Comparison of ENCODE assay signal across 9 mouse cellular contexts in genomic region chr4:82507541-82508280, GRCm38 (mm10).
A peak's percentile ranks its signal among the peaks of the same experiment; 100 is the strongest.
DNase-seq lines count a peak whose midpoint lies in the region; ATAC-seq and TF ChIP-seq lines count a peak whose summit lies in the region.
"Had no signal": no experiment of that assay in that cellular context is flagged by ENCODE, and none has a peak within 500 bp of the region (broad histone marks: within the 10 kb centered on the region; RNA-seq: fewer than 3 reads in every experiment).

No protein-coding gene starts in this region.

- no peaks in the 10 kb centered on the region for H3K4me1 ChIP-seq in cortical plate, adult 2 months (ENCODE audit: control insufficient read depth, insufficient read depth, low read length)
- H3K4me1 ChIP-seq in heart, embryonic 15.5 days (replicated peaks), result peaks cover 18% of the 10 kb centered on the region
- H3K4me1 ChIP-seq in limb, embryonic 11.5 days (ENCODE audit: control insufficient read depth, insufficient read depth, low read length), result peaks cover 42% of the 10 kb centered on the region
- peaks cover 31% of the 10 kb centered on the region for H3K4me1 ChIP-seq in neural tube, embryonic 12.5 days

- TF ChIP-seq CTCF in left cerebral cortex, adult 2 months (IDR thresholded peaks at IDR 0.05), result no peak
- no peak for TF ChIP-seq CTCF in cortical plate, adult 2 months (IDR thresholded peaks at IDR 0.05; ENCODE audit: extremely low read depth, insufficient read depth, low read length)

- intact Hi-C loops in left cerebral cortex, adult 2 months (cut with DNase I), result loop anchor here (5.0 to 10.0 kb wide), 2 partner anchors 205 to 763 kb away; no protein-coding TSS in a partner anchor

- WGBS in heart, embryonic 15.5 days, result 5% methylated on average over 15 of the region's 15 CpGs
- 6% methylated on average over 15 of the region's 15 CpGs for WGBS in limb, embryonic 11.5 days
- WGBS in neural tube, embryonic 12.5 days, result 2% methylated on average over 15 of the region's 15 CpGs

- no peak for ATAC-seq in heart, embryonic 15.5 days (replicated peaks; ENCODE audit: insufficient number of reproducible peaks, insufficient read depth, low FRiP score, low read depth)
- no peak for ATAC-seq in limb, embryonic 11.5 days (ENCODE audit: insufficient number of reproducible peaks, low FRiP score, low TSS enrichment, low read depth)
- ATAC-seq in neural tube, embryonic 12.5 days (ENCODE audit: low FRiP score, low read depth), result no peak
- no peak for ATAC-seq in activated CD4-positive, CD25-positive, alpha-beta regulatory T cell, adult 4 months

- peak overlapping the region; percentile 90 for H3K4me2 ChIP-seq in heart, embryonic 15.5 days
- peak overlapping the region; percentile 92 for H3K4me2 ChIP-seq in limb, embryonic 11.5 days (ENCODE audit: low read depth, severe bottlenecking)
- peak overlapping the region; percentile 92 for H3K4me2 ChIP-seq in neural tube, embryonic 12.5 days (replicated peaks)

- no peaks in the 10 kb centered on the region for H3K9me3 ChIP-seq in heart, embryonic 15.5 days (replicated peaks)
- no peaks in the 10 kb centered on the region for H3K9me3 ChIP-seq in limb, embryonic 11.5 days (ENCODE audit: control insufficient read depth, low read length)
- no peaks in the 10 kb centered on the region for H3K9me3 ChIP-seq in neural tube, embryonic 12.5 days

- no peak for DNase-seq in left cerebral cortex, adult 2 months (ENCODE audit: extremely low spot score in 1 of 2, low spot score in 2 of 2)
- DNase-seq in left cerebral cortex, adult 18-20 months (ENCODE audit: low spot score in 2 of 2), result no peak
- DNase-seq in limb, embryonic 11.5 days (ENCODE audit: low spot score), result peak; percentile 40
- no peak for DNase-seq in frontal cortex, postnatal 25 days (ENCODE audit: low spot score in 2 of 2)

- H3K36me3 ChIP-seq in heart, embryonic 15.5 days, result no peaks in the 10 kb centered on the region
- no peaks in the 10 kb centered on the region for H3K36me3 ChIP-seq in limb, embryonic 11.5 days (ENCODE audit: control insufficient read depth, insufficient read depth, low read length)
- H3K36me3 ChIP-seq in neural tube, embryonic 12.5 days, result no peaks in the 10 kb centered on the region

- peak overlapping the region; percentile 84 for H3K27ac ChIP-seq in left cerebral cortex, adult 2 months
- H3K27ac ChIP-seq in cortical plate, adult 2 months (ENCODE audit: insufficient read depth, low read length), result peak overlapping the region; percentile 28
- peak overlapping the region; percentile 99 for H3K27ac ChIP-seq in heart, embryonic 15.5 days
- H3K27ac ChIP-seq in limb, embryonic 11.5 days (replicated peaks; ENCODE audit: low read depth, low read length), result peak overlapping the region; percentile 99; the same call in 1 of the 2 replicates
- H3K27ac ChIP-seq in neural tube, embryonic 12.5 days, result peak overlapping the region; percentile 98

- peak overlapping the region; percentile 99 for H3K9ac ChIP-seq in heart, embryonic 15.5 days
- H3K9ac ChIP-seq in limb, embryonic 11.5 days (ENCODE audit: low read length), result peak overlapping the region; percentile 97
- H3K9ac ChIP-seq in neural tube, embryonic 12.5 days, result peak overlapping the region; percentile 94

- H3K4me3 ChIP-seq in left cerebral cortex, adult 2 months, result peak overlapping the region; percentile 93
- peak overlapping the region; percentile 66 for H3K4me3 ChIP-seq in cortical plate, adult 2 months (ENCODE audit: insufficient read depth, low read length)
- H3K4me3 ChIP-seq in heart, embryonic 15.5 days, result peak overlapping the region; percentile 82
- H3K4me3 ChIP-seq in limb, embryonic 11.5 days (ENCODE audit: low read depth, low read length), result peak overlapping the region; percentile 86
- H3K4me3 ChIP-seq in neural tube, embryonic 12.5 days, result peak overlapping the region; percentile 81

- 0 out of 2 replicates have a peak, but pooled peaks have one; percentile 22 for TF ChIP-seq POLR2A in cortical plate, adult 2 months (IDR thresholded peaks at IDR 0.05; ENCODE audit: extremely low read depth, insufficient read depth, low read length)

- H3K27me3 ChIP-seq in heart, embryonic 15.5 days, result no peaks in the 10 kb centered on the region
- H3K27me3 ChIP-seq in limb, embryonic 11.5 days (ENCODE audit: control insufficient read depth, insufficient read depth, low read length), result no peaks in the 10 kb centered on the region
- H3K27me3 ChIP-seq in neural tube, embryonic 12.5 days (replicated peaks), result no peaks in the 10 kb centered on the region
- H3K27me3 ChIP-seq: Patski had no signal

Comparison
In these comparisons a context has a peak if more than half of its experiments do, and no peak if none do; other contexts are left out.
1. H3K27ac ChIP-seq: peak in every context shown above with its lines; median percentile 99 in heart, embryonic 15.5 days; 99 in limb, embryonic 11.5 days; 98 in neural tube, embryonic 12.5 days; 84 in left cerebral cortex, adult 2 months; 28 in cortical plate, adult 2 months.